Mouse (Mus musculus) MEL-GATA-1-ER (cell line): ENCODE results near the gene Ly75.

Experiments used
- DNase-seq: peaks from one replicate; pipeline ENCODE4 v3.0.0-alpha.2; 2012; ENCODE audit warnings: low read depth; ENCODE audit errors: extremely low read depth

Ly75 gene

GRCm38 (mm10) chr2:60382858-60383669 lies at the start of gene Ly75:
Ly75 (minus strand) TSS chr2:60383303.
- peak; percentile 87 for DNase-seq

- DNase-seq: no peak
Measured at GRCm38 (mm10) chr2:60430315-60431021, 47.4 kb upstream of the Ly75 start.

GRCm38 (mm10) chr2:60418075-60418474 lies 35.0 kb upstream of the Ly75 start:
- peak; percentile 62 for DNase-seq

GRCm38 (mm10) chr2:60414334-60414733 lies 31.2 kb upstream of the Ly75 start:
- DNase-seq: no peak

- DNase-seq: no peak
Measured at GRCm38 (mm10) chr2:60413006-60413650, 30.0 kb upstream of the Ly75 start.

- no peak for DNase-seq
Measured at GRCm38 (mm10) chr2:60411181-60411580, 28.1 kb upstream of the Ly75 start.

GRCm38 (mm10) chr2:60409989-60410763 lies 27.1 kb upstream of the Ly75 start:
- no peak for DNase-seq

- DNase-seq: no peak
Measured at GRCm38 (mm10) chr2:60409194-60409593, 26.1 kb upstream of the Ly75 start.

GRCm38 (mm10) chr2:60407387-60407786 lies 24.3 kb upstream of the Ly75 start:
- no peak for DNase-seq

- DNase-seq: peak; percentile 33
Measured at GRCm38 (mm10) chr2:60405431-60405830, 22.3 kb upstream of the Ly75 start.

- no peak for DNase-seq
Measured at GRCm38 (mm10) chr2:60404763-60405162, 21.7 kb upstream of the Ly75 start.

- DNase-seq: no peak
Measured at GRCm38 (mm10) chr2:60401694-60402093, 18.6 kb upstream of the Ly75 start.

GRCm38 (mm10) chr2:60393786-60394185 lies 10.7 kb upstream of the Ly75 start:
- DNase-seq: no peak

- DNase-seq: no peak
Measured at GRCm38 (mm10) chr2:60392286-60392685, 9.2 kb upstream of the Ly75 start.

- no peak for DNase-seq
Measured at GRCm38 (mm10) chr2:60387363-60387762, 4.3 kb upstream of the Ly75 start.

GRCm38 (mm10) chr2:60386835-60387234 lies 3.7 kb upstream of the Ly75 start:
- no peak for DNase-seq

- DNase-seq: no peak
Measured at GRCm38 (mm10) chr2:60384763-60385085, 1.6 kb upstream of the Ly75 start.

- DNase-seq: no peak
Measured at GRCm38 (mm10) chr2:60384083-60384762, 1.1 kb upstream of the Ly75 start.

GRCm38 (mm10) chr2:60382346-60382745 lies 757 bp downstream of the Ly75 start:
- no peak for DNase-seq

GRCm38 (mm10) chr2:60377260-60377659 lies 5.8 kb downstream of the Ly75 start:
- DNase-seq: no peak

- DNase-seq: no peak
Measured at GRCm38 (mm10) chr2:60375608-60376107, 7.4 kb downstream of the Ly75 start.
